Mouse (Mus musculus) left cerebral cortex, postnatal 10 days (tissue): ENCODE measurements at regions not wholly inside any gene's neighbourhood (a gene's known extent, or its start where the extent isn't known, plus 50 kb on each side); places are given as distances from the start of the nearest gene placed in this dataset.

Experiments
- DNase-seq, 2 experiments: peaks; one replicate each; pipeline ENCODE4 v3.0.0; 2021 to 2022; ENCODE audit warnings: low spot score in 2 of 2, mixed read lengths in 1 of 2; ENCODE audit errors: extremely low spot score in 1 of 2
- intact Hi-C: fragments of 180-260 bp; cut with DNase I; formaldehyde crosslinking; loops from one replicate; pipeline ENCODE4 v1.15.1; 2025

GRCm38 (mm10) chr4:48725660-48726348 is 62.5 kb downstream of the Cavin4 start:
- peak; percentile 32 to 70 for DNase-seq
- intact Hi-C loops: no loop called here

GRCm38 (mm10) chr4:48726349-48726835 is 63.1 kb downstream of the Cavin4 start:
- intact Hi-C loops: no loop called here
- no peak for DNase-seq

- no peak for DNase-seq
- intact Hi-C loops: no loop called here
Measured at GRCm38 (mm10) chr4:48734854-48735564, 71.7 kb downstream of the Cavin4 start.

GRCm38 (mm10) chr4:48746237-48746636 is 82.9 kb downstream of the Cavin4 start:
- DNase-seq: no peak

GRCm38 (mm10) chr4:48749566-48749965 is 86.3 kb downstream of the Cavin4 start:
- intact Hi-C loops: no loop called here

More at GRCm38 (mm10) chr4:48746237-48746636, 82.9 kb downstream of the Cavin4 start:
- intact Hi-C loops: no loop called here

GRCm38 (mm10) chr4:48750087-48750486 is 86.8 kb downstream of the Cavin4 start:
- intact Hi-C loops: no loop called here
- DNase-seq: no peak

More at GRCm38 (mm10) chr4:48749566-48749965, 86.3 kb downstream of the Cavin4 start:
- no peak for DNase-seq

GRCm38 (mm10) chr4:48754466-48755171 is 91.3 kb downstream of the Cavin4 start:
- peak; percentile 58 to 72 for DNase-seq
- intact Hi-C loops: no loop called here

- intact Hi-C loops: no loop called here
- no peak for DNase-seq
Measured at GRCm38 (mm10) chr4:48760625-48761024, 97.3 kb downstream of the Cavin4 start.

GRCm38 (mm10) chr4:48766458-48766857 is 103.1 kb downstream of the Cavin4 start:
- DNase-seq: no peak
- intact Hi-C loops: no loop called here

- DNase-seq: no peak
- intact Hi-C loops: loop anchor here (5.0 to 10.0 kb wide), 3 partner anchors 78 to 554 kb away; no protein-coding TSS in a partner anchor
Measured at GRCm38 (mm10) chr4:48770403-48770953, 107.2 kb downstream of the Cavin4 start.

- peak; percentile 35 to 59 for DNase-seq
- intact Hi-C loops: loop anchor here (5.0 to 10.0 kb wide), 3 partner anchors 79 to 554 kb away; no protein-coding TSS in a partner anchor
Measured at GRCm38 (mm10) chr4:48770954-48771665, 107.8 kb downstream of the Cavin4 start.

GRCm38 (mm10) chr4:48771836-48772235 is 108.5 kb downstream of the Cavin4 start:
- intact Hi-C loops: loop anchor here (5.0 to 10.0 kb wide), 3 partner anchors 80 to 553 kb away; no protein-coding TSS in a partner anchor
- peak in 1 of 2 experiments; percentile 38 for DNase-seq

- DNase-seq: peak; percentile 60 to 75
- intact Hi-C loops: loop anchor here (5.0 to 10.0 kb wide), 2 partner anchors 473 to 545 kb away; no protein-coding TSS in a partner anchor
Measured at GRCm38 (mm10) chr4:48779202-48779905, 116.0 kb downstream of the Cavin4 start.

- intact Hi-C loops: loop anchor here (5.0 to 10.0 kb wide), 3 partner anchors 277 to 545 kb away; partner anchors contain the start of gene Plppr1
Measured at GRCm38 (mm10) chr4:48779955-48780354, 116.6 kb downstream of the Cavin4 start.

GRCm38 (mm10) chr4:48781099-48781498 is 117.8 kb downstream of the Cavin4 start:
- DNase-seq: no peak
- intact Hi-C loops: loop anchor here (5.0 kb wide), 1 partner anchor 276 kb away; the partner anchor contains the start of gene Plppr1

More at GRCm38 (mm10) chr4:48779955-48780354, 116.6 kb downstream of the Cavin4 start:
- DNase-seq: no peak

GRCm38 (mm10) chr4:48782686-48783085 is 119.4 kb downstream of the Cavin4 start:
- DNase-seq: no peak
- intact Hi-C loops: loop anchor here (5.0 kb wide), 1 partner anchor 275 kb away; the partner anchor contains the start of gene Plppr1

GRCm38 (mm10) chr4:48791096-48791495 is 127.8 kb downstream of the Cavin4 start:
- intact Hi-C loops: no loop called here
- no peak for DNase-seq
